Mouse (Mus musculus) 3134 (cell line): ENCODE measurements around the gene Ano6.

ENCODE experiments used
- DNase-seq: peaks from one replicate; pipeline ENCODE4 v3.0.0-alpha.2; 2011; ENCODE audit warnings: low spot score; ENCODE audit not compliant: insufficient read length; ENCODE audit errors: extremely low read depth

The Ano6 gene

DNA sequence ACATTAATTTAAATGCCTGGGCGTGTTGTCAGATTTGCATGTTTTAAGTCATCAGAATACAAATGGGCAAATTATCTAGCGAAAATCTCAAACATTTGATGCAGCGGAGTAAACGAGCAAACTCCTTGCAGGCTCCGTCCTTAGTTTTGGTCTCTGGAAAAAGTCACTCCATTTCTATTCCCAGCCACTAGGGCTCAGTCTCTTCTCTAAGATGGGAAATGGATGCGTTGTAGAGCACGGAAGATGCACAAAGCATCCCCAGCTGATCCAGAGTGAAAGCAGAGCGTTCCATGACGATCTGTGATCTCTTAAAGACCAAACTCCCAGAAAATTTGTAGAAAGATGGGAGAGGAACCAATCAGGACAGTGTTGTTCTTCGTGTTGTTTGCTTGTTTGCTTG, 230.9 kb downstream of the Ano6 start:
- DNase-seq: no peak
